Mouse (Mus musculus) cerebellum, postnatal 10 days (tissue): ENCODE measurements around the gene Tmem132d.

Experiments
- DNase-seq, 2 experiments: peaks; one replicate each; pipeline ENCODE4 v3.0.0; 2021; ENCODE audit warnings: mixed read lengths in 2 of 2

Tmem132d gene

GRCm38 (mm10) chr5:128405071-128405470 lies 27.8 kb downstream of the Tmem132d start:
- no peak for DNase-seq

GRCm38 (mm10) chr5:128404223-128404622 lies 28.7 kb downstream of the Tmem132d start:
- DNase-seq, result no peak

- peak; percentile 29 to 34 for DNase-seq
Observed at GRCm38 (mm10) chr5:128392372-128392771, 40.5 kb downstream of the Tmem132d start.

- peak; percentile 26 to 29 for DNase-seq
Observed at GRCm38 (mm10) chr5:128389665-128390064, 43.2 kb downstream of the Tmem132d start.

GRCm38 (mm10) chr5:128388358-128389141 lies 44.3 kb downstream of the Tmem132d start:
- no peak for DNase-seq

- no peak for DNase-seq
Observed at GRCm38 (mm10) chr5:128369814-128370213, 63.1 kb downstream of the Tmem132d start.

GRCm38 (mm10) chr5:128369111-128369510 lies 63.8 kb downstream of the Tmem132d start:
- no peak for DNase-seq

- DNase-seq, result no peak
Observed at GRCm38 (mm10) chr5:128365261-128365985, 67.5 kb downstream of the Tmem132d start.

- DNase-seq, result no peak
Observed at GRCm38 (mm10) chr5:128360946-128361675, 71.8 kb downstream of the Tmem132d start.

- no peak for DNase-seq
Observed at GRCm38 (mm10) chr5:128348835-128349234, 84.0 kb downstream of the Tmem132d start.

GRCm38 (mm10) chr5:128336841-128337240 lies 96.0 kb downstream of the Tmem132d start:
- no peak for DNase-seq

GRCm38 (mm10) chr5:128332766-128333165 lies 100.1 kb downstream of the Tmem132d start:
- DNase-seq, result no peak

GRCm38 (mm10) chr5:128330351-128330750 lies 102.5 kb downstream of the Tmem132d start:
- DNase-seq, result no peak

- DNase-seq, result no peak
Observed at GRCm38 (mm10) chr5:128302387-128302786, 130.5 kb downstream of the Tmem132d start.

- DNase-seq, result no peak
Observed at GRCm38 (mm10) chr5:128291191-128291590, 141.7 kb downstream of the Tmem132d start.

- DNase-seq, result no peak
Observed at GRCm38 (mm10) chr5:128273255-128273654, 159.6 kb downstream of the Tmem132d start.

GRCm38 (mm10) chr5:128267366-128267765 lies 165.5 kb downstream of the Tmem132d start:
- no peak for DNase-seq

- DNase-seq, result peak; percentile 9 to 11
Observed at GRCm38 (mm10) chr5:128244219-128244618, 188.7 kb downstream of the Tmem132d start.

GRCm38 (mm10) chr5:128236638-128237335 lies 196.1 kb downstream of the Tmem132d start:
- DNase-seq, result no peak

GRCm38 (mm10) chr5:128235611-128236010 lies 197.3 kb downstream of the Tmem132d start:
- DNase-seq, result no peak

GRCm38 (mm10) chr5:128233101-128233500 lies 199.8 kb downstream of the Tmem132d start:
- DNase-seq, result no peak

- no peak for DNase-seq
Observed at GRCm38 (mm10) chr5:128218281-128218680, 214.6 kb downstream of the Tmem132d start.

- DNase-seq, result no peak
Observed at GRCm38 (mm10) chr5:128211125-128211524, 221.8 kb downstream of the Tmem132d start.
